Mouse (Mus musculus): ENCODE measurements around the gene Rspo1. TPM values are rescaled to one million over a fixed set of nuclear protein-coding genes. Genes with fewer than 3 reads are reported as not detected.

Gene Rspo1
- polyA plus RNA-seq, 1 experiment from 2014 or later = 12.9 TPM

DNA sequence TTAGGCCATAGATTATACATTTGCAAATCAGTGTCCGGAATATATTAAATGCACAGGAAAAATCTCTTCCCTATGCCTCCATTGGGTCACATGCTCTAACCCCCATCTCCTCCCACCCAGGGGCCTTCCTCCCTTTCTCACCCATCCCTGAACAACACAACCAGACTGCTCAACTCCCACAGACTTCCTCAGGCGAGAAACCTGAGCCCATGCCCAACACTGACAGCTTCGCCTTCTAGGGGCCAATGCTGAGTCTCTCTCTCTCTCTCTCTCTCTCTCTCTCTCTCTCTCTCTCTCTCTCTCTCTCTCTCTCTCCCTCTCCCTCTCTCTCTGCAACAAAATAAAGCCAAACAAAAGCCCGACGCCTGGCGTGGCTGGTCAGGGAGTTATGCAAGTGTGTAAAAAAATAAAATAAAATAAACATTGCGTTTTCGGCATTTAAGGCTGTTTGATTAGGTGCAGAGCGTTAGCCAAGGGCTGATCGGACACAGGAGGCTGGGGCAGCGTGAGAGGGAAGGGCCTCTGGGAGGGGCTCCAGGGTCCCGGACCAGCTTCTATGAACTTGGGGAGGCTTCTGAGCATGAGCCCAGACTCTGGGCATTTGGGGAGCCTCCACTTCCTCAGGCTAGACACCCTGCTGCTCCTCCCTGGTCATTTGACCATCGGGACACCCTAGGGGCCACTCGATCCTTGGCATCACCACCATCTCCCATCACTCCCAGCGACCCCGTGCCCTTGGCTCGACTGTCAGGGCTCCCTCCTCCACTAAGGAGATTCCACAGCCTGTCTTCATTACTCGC, 1.2 kb upstream of the Rspo1 start:
- 11% methylated on average over 18 of the region's 18 CpGs for WGBS

DNA sequence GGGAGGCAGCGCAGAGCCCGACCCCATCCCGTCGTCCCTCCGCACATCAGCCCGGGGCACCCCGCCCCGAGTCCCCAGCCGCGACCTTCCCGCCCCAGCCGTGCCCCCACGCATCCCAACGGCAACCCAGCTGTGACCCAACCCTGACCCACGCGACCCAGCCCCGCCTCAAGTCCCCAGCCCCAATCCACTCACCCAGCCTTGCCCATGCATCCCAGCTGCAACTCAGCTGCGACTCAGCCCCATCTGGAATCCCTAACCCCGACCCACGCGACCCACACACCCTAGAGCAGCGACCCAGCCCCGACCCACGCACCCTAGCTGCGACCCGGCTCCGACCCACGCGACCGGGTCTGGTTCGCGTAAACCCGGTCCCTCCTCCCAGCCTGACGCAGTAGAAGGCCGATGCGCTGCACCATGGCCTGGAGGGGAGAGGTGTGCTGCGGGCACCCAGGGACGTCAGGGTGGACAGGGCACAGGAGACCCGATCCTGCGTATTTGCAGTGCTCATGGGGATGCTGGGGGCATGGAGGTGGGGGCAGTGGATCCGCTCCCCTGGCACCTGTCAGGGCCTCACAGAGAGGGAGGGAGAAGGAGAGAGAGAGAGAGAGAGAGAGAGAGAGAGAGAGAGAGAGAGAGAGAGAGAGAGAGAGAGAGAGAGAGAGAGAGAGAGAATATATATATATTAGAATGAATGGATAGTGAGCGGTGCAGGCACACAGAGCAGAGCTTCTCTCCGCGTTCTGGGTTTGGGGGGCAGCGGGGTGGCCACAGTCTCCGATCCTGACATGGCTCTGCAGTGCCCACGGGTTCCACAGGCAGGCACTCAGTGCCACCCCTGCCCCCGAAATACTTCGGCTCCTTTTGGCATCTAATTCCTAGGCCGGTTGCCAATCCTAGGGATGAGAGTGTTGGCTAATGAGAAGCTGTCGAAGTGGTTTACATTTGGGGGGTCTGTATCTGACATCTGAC, 795 bp downstream of the Rspo1 start:
- Histone ChIP-seq H3K27ac (peak overlapping the region; percentile 73), H3K36me3 (no peaks in the 10 kb centered on the region), H3K27me3 (ENCODE audit: insufficient read depth, poor library complexity, severe bottlenecking) (peaks cover 98% of the 10 kb centered on the region), H3K9me3 (no peaks in the 10 kb centered on the region), H3K4me3 (peak overlapping the region; percentile 62), H3K4me1 (peaks cover 57% of the 10 kb centered on the region)
- 4% methylated on average over 51 of the region's 51 CpGs for WGBS
- no peak for DNase-seq (ENCODE audit: low spot score)

More for the DNA sequence above, 1.2 kb upstream of the Rspo1 start:
- Histone ChIP-seq H3K9me3 (no peaks in the 10 kb centered on the region), H3K4me1 (peaks cover 40% of the 10 kb centered on the region), H3K27ac (no peak overlapping the region), H3K4me3 (peak overlapping the region; percentile 62), H3K36me3 (no peaks in the 10 kb centered on the region), H3K27me3 (ENCODE audit: insufficient read depth, poor library complexity, severe bottlenecking) (peaks cover 95% of the 10 kb centered on the region)
- DNase-seq (ENCODE audit: low spot score) = no peak

DNA sequence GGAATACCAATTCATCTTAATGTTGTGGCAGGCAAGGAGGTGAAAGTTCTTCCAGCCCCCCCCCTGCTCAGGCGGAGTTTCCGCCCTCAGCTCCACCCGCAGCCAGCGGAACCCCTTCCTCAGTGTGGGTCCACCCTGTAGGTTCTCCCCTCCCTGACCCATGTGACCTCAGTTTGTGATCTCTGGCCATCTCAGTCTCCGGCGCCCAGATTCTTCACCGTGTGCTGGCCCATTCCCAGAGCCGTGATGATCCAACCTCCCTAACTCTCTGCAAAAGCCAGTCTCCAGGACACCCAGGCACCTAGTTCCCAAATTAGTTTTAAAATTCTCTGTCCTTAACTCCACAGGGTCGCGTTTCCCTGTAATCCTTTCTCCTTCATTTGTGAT, 1.5 kb downstream of the Rspo1 start:
- Histone ChIP-seq H3K36me3 (no peaks in the 10 kb centered on the region), H3K27me3 (ENCODE audit: insufficient read depth, poor library complexity, severe bottlenecking) (peaks cover 93% of the 10 kb centered on the region), H3K9me3 (no peaks in the 10 kb centered on the region), H3K4me1 (peaks cover 57% of the 10 kb centered on the region), H3K4me3 (peak overlapping the region; percentile 62), H3K27ac (no peak overlapping the region)
- WGBS = 6% methylated on average over 10 of the region's 10 CpGs
- no peak for DNase-seq (ENCODE audit: low spot score)

DNA sequence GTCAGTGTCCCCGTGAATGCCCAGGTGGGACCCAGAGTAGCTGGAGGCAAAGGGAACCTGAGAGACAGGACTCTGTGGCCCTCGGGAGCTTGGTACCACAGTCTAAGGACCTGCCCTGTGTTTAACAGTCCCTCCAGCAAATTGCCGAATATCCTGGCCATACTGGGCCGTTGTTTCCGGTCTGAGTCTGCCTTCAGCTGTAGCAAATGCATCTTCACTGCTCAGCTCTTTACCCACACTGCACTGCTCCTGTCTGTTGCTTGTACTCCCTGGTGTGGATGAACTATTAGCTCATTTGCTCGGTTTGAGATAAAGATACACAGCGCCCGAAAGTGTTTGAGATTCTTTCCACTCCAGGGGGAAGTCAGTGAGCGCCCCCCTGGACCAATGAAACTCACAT, 2.2 kb downstream of the Rspo1 start:
- Histone ChIP-seq H3K4me1 (peaks cover 57% of the 10 kb centered on the region), H3K4me3 (0 out of 2 replicates have a peak overlapping the region, but pooled peaks have one; percentile 62), H3K36me3 (no peaks in the 10 kb centered on the region), H3K27me3 (ENCODE audit: insufficient read depth, poor library complexity, severe bottlenecking) (peaks cover 94% of the 10 kb centered on the region), H3K9me3 (no peaks in the 10 kb centered on the region), H3K27ac (peak overlapping the region; percentile 59; the same call in 1 of the 2 replicates)
- 13% methylated on average over 9 of the region's 9 CpGs for WGBS
- no peak for DNase-seq (ENCODE audit: low spot score)

DNA sequence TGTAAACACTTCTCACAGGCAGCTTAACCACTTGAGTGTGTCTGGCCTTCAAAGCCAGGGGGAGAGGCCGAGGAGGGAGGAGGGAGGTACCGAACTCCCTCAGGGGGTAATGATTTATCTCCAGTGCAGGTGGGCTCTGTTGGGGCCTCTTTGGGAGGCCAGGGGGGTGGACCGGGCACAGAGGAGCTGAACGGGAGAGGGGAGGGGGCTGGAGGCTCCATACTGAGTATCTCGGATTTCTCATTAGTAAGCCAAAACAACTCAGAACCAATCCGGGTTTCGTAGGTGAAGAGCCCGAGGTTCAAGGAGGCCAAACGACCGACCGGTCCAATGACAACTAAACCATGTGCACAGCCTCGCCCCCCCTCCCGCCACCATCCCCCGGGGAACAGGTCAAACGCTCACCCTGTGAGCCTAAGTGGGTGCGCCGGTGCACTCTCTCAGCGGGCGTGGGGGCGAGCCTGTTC, 3.6 kb downstream of the Rspo1 start:
- Histone ChIP-seq H3K4me3 (peak overlapping the region; percentile 49), H3K27ac (peak overlapping the region; percentile 64; the same call in 1 of the 2 replicates)
- 2% methylated on average over 20 of the region's 20 CpGs for WGBS

DNA sequence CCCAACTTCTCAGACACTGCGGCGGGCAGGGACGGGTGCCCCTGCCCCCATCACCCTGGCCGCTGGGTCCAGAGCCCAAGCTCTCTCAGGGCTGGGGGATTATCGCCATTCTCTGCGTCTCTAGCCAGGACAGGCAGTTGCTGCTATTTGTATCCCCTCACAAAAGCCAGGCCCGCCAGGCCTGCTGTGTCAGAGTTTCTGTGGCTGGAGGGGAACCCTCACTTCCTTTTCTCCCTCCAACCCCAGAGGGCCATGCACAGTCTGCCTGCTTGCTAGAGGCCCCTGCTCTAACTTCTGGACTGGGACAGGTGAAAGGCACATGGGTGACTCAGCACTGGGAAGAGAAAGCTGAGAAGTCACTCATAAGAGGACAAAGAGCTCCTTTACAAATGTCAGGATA, 4.1 kb downstream of the Rspo1 start:
- Histone ChIP-seq H3K27ac (peak overlapping the region; percentile 64; the same call in 1 of the 2 replicates), H3K9me3 (no peaks in the 10 kb centered on the region), H3K4me1 (peaks cover 57% of the 10 kb centered on the region), H3K27me3 (ENCODE audit: insufficient read depth, poor library complexity, severe bottlenecking) (peaks cover 85% of the 10 kb centered on the region), H3K36me3 (no peaks in the 10 kb centered on the region), H3K4me3 (peak overlapping the region; percentile 49)
- WGBS = 2% methylated on average over 7 of the region's 7 CpGs
- DNase-seq (ENCODE audit: low spot score) = no peak

More for the DNA sequence above, 3.6 kb downstream of the Rspo1 start:
- H3K36me3 ChIP-seq = no peaks in the 10 kb centered on the region
- H3K4me1 ChIP-seq = peaks cover 57% of the 10 kb centered on the region
- no peaks in the 10 kb centered on the region for H3K9me3 ChIP-seq
- peaks cover 85% of the 10 kb centered on the region for H3K27me3 ChIP-seq (ENCODE audit: insufficient read depth, poor library complexity, severe bottlenecking)
- no peak for DNase-seq (ENCODE audit: low spot score)

DNA sequence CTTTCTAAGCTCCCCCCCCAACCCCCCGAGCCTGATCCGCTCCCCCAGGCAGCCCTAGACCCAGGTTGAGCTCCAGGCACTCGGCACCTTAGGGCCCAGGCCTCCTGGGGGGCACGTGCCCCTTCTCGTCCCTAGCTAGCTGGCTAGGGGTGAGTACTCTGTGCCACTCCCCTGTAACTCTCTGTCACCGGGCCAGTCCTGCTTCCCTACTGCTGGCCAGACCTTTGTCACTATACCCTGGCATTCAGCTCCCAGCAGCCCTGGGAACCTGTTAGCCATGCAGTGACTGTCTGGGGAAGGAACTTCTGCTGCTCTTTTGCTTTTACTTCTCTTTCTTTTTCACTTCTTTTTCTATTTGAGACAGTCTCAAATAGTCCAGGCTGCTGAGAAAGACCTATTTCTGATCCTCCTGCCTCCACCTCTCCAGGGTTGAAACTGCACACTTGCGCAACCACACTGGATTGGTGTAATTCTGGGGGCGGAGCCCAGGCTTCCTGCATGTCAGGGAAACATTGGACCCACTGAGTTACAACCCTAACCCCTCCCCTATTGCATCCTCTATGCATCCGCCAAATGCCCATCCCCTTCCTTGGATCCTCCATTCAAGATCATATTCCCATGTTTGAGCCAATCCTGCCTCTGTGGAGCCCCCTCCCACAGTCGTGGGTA, 11.4 kb downstream of the Rspo1 start:
- Histone ChIP-seq H3K27ac (no peak overlapping the region), H3K4me3 (no peak overlapping the region), H3K27me3 (ENCODE audit: insufficient read depth, poor library complexity, severe bottlenecking) (peaks cover 30% of the 10 kb centered on the region; the same call in 1 of the 2 replicates), H3K4me1 (no peaks in the 10 kb centered on the region), H3K9me3 (no peaks in the 10 kb centered on the region), H3K36me3 (no peaks in the 10 kb centered on the region)
- no peak for DNase-seq (ENCODE audit: low spot score)
- WGBS = 62% methylated on average over 10 of the region's 10 CpGs

DNA sequence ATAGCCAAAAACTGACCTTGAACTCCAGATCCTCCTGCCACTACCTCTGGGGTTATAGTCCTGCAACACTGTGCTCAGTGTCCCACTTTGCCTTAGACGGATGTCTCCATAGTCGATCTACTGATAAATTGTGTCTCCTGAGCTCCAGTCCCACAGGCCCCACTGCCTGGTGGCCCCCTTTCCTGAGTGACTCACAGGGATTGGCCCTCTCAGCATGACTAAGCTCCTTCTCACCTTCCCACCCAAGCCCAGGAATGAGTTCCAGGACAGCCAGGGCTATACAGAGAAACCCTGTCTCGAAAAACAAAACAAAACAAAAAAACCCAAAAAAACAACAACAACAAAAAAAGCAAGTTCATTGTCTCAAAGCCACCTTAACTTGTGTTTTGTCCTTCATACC, 13.3 kb downstream of the Rspo1 start:
- Histone ChIP-seq H3K27me3 (ENCODE audit: insufficient read depth, poor library complexity, severe bottlenecking) (peaks cover 31% of the 10 kb centered on the region), H3K36me3 (no peaks in the 10 kb centered on the region), H3K4me3 (no peak overlapping the region), H3K4me1 (peaks cover 4% of the 10 kb centered on the region; the same call in 1 of the 2 replicates), H3K9me3 (no peaks in the 10 kb centered on the region), H3K27ac (no peak overlapping the region)
- no peak for DNase-seq (ENCODE audit: low spot score)
- 71% methylated on average over 3 of the region's 3 CpGs for WGBS

DNA sequence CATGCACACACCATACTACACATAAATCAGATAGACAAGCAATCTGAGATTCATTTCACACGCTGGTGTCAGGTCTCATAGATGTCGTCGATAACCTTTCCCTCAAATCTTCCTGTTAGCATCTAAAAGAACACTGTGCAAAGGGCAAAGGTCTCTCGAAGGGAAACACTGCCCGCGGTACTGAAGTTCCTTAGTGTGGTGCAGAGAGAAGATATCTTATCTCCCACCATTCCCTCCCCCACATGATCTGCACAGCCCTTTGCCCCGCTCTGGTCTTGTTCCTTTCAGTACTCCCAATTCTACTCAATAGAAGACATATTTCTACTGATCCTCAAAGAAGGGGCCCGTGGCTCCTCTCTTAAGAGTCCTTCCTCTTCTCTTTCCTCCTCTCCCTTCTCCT, 16.7 kb downstream of the Rspo1 start:
- Histone ChIP-seq H3K27me3 (ENCODE audit: insufficient read depth, poor library complexity, severe bottlenecking) (peaks cover 49% of the 10 kb centered on the region), H3K9me3 (no peaks in the 10 kb centered on the region), H3K4me1 (peaks cover 11% of the 10 kb centered on the region), H3K4me3 (no peak overlapping the region), H3K36me3 (no peaks in the 10 kb centered on the region), H3K27ac (no peak overlapping the region)
- no peak for DNase-seq (ENCODE audit: low spot score)
- 43% methylated on average over 8 of the region's 8 CpGs for WGBS

DNA sequence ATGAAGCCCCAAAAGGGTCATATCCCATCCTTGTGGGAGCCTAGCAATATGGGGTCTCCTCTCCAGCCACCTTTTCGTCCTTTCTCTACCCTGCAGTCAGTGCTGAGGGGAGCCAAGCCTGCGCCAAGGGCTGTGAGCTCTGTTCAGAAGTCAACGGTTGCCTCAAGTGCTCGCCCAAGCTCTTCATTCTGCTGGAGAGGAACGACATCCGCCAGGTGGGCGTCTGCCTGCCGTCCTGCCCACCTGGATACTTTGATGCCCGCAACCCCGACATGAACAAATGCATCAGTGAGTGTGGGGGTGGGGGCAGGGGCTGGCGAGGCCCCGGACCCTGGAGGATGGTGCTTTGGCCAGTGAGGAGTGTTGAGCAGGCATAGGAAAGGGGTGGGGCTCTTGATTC, 18.7 kb downstream of the Rspo1 start:
- 45% methylated on average over 12 of the region's 12 CpGs for WGBS
- Histone ChIP-seq H3K9me3 (no peaks in the 10 kb centered on the region), H3K27ac (no peak overlapping the region), H3K4me3 (no peak overlapping the region), H3K27me3 (ENCODE audit: insufficient read depth, poor library complexity, severe bottlenecking) (peaks cover 67% of the 10 kb centered on the region), H3K4me1 (peaks cover 11% of the 10 kb centered on the region), H3K36me3 (no peaks in the 10 kb centered on the region)
- DNase-seq (ENCODE audit: low spot score) = no peak

DNA sequence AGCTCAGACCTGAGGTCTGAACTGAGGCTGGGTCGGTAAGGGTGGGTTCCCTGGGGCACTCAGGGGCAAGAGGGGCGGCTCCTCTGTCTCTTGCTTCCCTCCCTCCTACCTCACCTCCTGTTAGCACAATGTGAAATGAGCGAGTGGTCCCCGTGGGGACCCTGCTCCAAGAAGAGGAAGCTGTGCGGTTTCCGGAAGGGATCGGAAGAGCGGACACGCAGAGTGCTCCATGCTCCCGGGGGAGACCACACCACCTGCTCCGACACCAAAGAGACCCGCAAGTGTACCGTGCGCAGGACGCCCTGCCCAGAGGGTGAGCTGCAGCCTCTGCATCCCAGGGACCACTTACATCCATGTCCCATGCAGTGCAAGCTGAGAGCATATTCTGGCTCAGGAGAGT, 21.2 kb downstream of the Rspo1 start:
- H3K4me1 ChIP-seq = peaks cover 11% of the 10 kb centered on the region
- H3K36me3 ChIP-seq = no peaks in the 10 kb centered on the region
- H3K9me3 ChIP-seq = no peaks in the 10 kb centered on the region
- no peak for DNase-seq (ENCODE audit: low spot score)
- 37% methylated on average over 15 of the region's 15 CpGs for WGBS
- H3K27me3 ChIP-seq (ENCODE audit: insufficient read depth, poor library complexity, severe bottlenecking) = peaks cover 71% of the 10 kb centered on the region
- no peak overlapping the region for H3K27ac ChIP-seq
- H3K4me3 ChIP-seq = no peak overlapping the region

DNA sequence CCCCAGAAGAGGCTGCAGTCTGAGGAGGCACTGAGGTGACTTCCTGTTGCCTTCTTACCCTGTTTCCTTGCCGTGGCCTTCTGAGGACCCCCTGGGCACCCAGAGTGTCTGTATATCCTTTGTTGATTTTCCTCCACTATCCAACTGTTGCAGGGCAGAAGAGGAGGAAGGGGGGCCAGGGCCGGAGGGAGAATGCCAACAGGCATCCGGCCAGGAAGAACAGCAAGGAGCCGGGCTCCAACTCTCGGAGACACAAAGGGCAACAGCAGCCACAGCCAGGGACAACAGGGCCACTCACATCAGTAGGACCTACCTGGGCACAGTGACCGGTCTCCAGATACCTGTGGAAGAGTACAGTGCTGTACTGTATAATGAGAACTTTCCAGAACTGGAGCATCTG, 22.0 kb downstream of the Rspo1 start:
- 62% methylated on average over 6 of the region's 6 CpGs for WGBS
- peaks cover 6% of the 10 kb centered on the region for H3K4me1 ChIP-seq
- DNase-seq (ENCODE audit: low spot score) = no peak
- no peaks in the 10 kb centered on the region for H3K36me3 ChIP-seq
- peaks cover 77% of the 10 kb centered on the region for H3K27me3 ChIP-seq (ENCODE audit: insufficient read depth, poor library complexity, severe bottlenecking)
- no peak overlapping the region for H3K27ac ChIP-seq
- no peaks in the 10 kb centered on the region for H3K9me3 ChIP-seq
- H3K4me3 ChIP-seq = no peak overlapping the region
